ENCODE assay signal across 8 mouse cellular contexts in genomic region chr12:111416921-111417779, GRCm38 (mm10). TPM values are rescaled to one million over a fixed set of nuclear protein-coding genes. Genes with fewer than 3 reads are reported as not detected.
DNase-seq lines count a peak whose midpoint lies in the region; ATAC-seq lines count a peak whose summit lies in the region.

TSS of gene Exoc3l4 (plus strand) at chr12:111417017.

- no peak within 1 kb of the TSS for H3K27ac ChIP-seq in heart, embryonic 13.5 days (replicated peaks)
- no peak within 1 kb of the TSS for H3K27ac ChIP-seq in midbrain, embryonic 11.5 days (ENCODE audit: low read depth, low read length)

- DNase-seq in urinary bladder, postnatal 14 days (ENCODE audit: low spot score): peak; percentile 34
- DNase-seq in urinary bladder, postnatal 4 days (ENCODE audit: low spot score in 2 of 2): no peak
- DNase-seq in kidney, postnatal 14 days: peak; percentile 61
- DNase-seq in midbrain, embryonic 11.5 days (ENCODE audit: low spot score, missing footprints): peak; percentile 90
- DNase-seq in frontal cortex, adult 2 months (ENCODE audit: extremely low spot score in 1 of 2, low spot score in 1 of 2): no peak
- no peak for DNase-seq in adrenal gland, postnatal 25 days
- no peak for DNase-seq in cerebellum, adult 11 months

- 6% methylated on average over 17 of the region's 17 CpGs for WGBS in heart, embryonic 13.5 days
- 3% methylated on average over 17 of the region's 17 CpGs for WGBS in midbrain, embryonic 11.5 days

- peak within 1 kb of the TSS; percentile 46 for H3K4me3 ChIP-seq in heart, embryonic 13.5 days
- H3K4me3 ChIP-seq in midbrain, embryonic 11.5 days (ENCODE audit: low read depth, low read length): peak within 1 kb of the TSS; percentile 3; the same call in 1 of the 2 replicates

- no peaks in the 10 kb centered on the region for H3K9me3 ChIP-seq in heart, embryonic 13.5 days
- H3K9me3 ChIP-seq in midbrain, embryonic 11.5 days (ENCODE audit: control insufficient read depth, low read length): no peaks in the 10 kb centered on the region

- no peaks in the 10 kb centered on the region for H3K36me3 ChIP-seq in heart, embryonic 13.5 days
- H3K36me3 ChIP-seq in midbrain, embryonic 11.5 days (ENCODE audit: control insufficient read depth, insufficient read depth, low read length): no peaks in the 10 kb centered on the region

- peak within 1 kb of the TSS; percentile 76 for H3K4me2 ChIP-seq in heart, embryonic 13.5 days
- peak within 1 kb of the TSS; percentile 36 for H3K4me2 ChIP-seq in midbrain, embryonic 11.5 days

- peaks cover 52% of the 10 kb centered on the region for H3K4me1 ChIP-seq in heart, embryonic 13.5 days
- peaks cover 12% of the 10 kb centered on the region for H3K4me1 ChIP-seq in midbrain, embryonic 11.5 days (ENCODE audit: control insufficient read depth, insufficient read depth, low read length)

- ATAC-seq in heart, embryonic 13.5 days (ENCODE audit: extremely low read depth, insufficient number of reproducible peaks, low FRiP score, low TSS enrichment): no peak
- ATAC-seq in midbrain, embryonic 11.5 days (ENCODE audit: low FRiP score): peak; percentile 62

- H3K9ac ChIP-seq in heart, embryonic 13.5 days: peak within 1 kb of the TSS; percentile 74
- peak within 1 kb of the TSS; percentile 37; the same call in 1 of the 2 replicates for H3K9ac ChIP-seq in midbrain, embryonic 11.5 days (ENCODE audit: low read length)

- peaks cover 32% of the 10 kb centered on the region for H3K27me3 ChIP-seq in heart, embryonic 13.5 days (replicated peaks)
- peaks cover 7% of the 10 kb centered on the region for H3K27me3 ChIP-seq in midbrain, embryonic 11.5 days (ENCODE audit: control insufficient read depth, insufficient read depth, low read length)

RNA-seq across cellular contexts. Expression of gene Exoc3l4, which starts in this region (rescaled TPM):
- 10.2 and 10.8 TPM in 2 replicates for polyA plus RNA-seq in heart, embryonic 13.5 days (2015; fragmentation: Nextera tagmentation; extraction: Ambion mirVana)
- 2.3 and 2.9 TPM in 2 replicates for polyA plus RNA-seq in midbrain, embryonic 11.5 days (2014; fragmentation: Nextera tagmentation; extraction: Ambion mirVana)
- 3.8 and 4.8 TPM in 2 replicates for polyA plus RNA-seq in frontal cortex, adult 2 months (2012; rRNA removed)
- 4.4 and 5.7 TPM in 2 replicates for total RNA-seq in adrenal gland, postnatal 25 days (2021)

Comparison
In these comparisons a context has a peak if more than half of its experiments do, and no peak if none do; other contexts are left out.
1. DNase-seq: peak in urinary bladder, postnatal 14 days (single experiment), kidney, postnatal 14 days (single experiment) and midbrain, embryonic 11.5 days (single experiment); none in urinary bladder, postnatal 4 days (0 of 2), frontal cortex, adult 2 months (0 of 2), adrenal gland, postnatal 25 days (single experiment) and cerebellum, adult 11 months (single experiment).